Mouse (Mus musculus) hindbrain, embryonic 15.5 days (tissue): ENCODE measurements around the gene Hivep3. TPM values are rescaled to one million over a fixed set of nuclear protein-coding genes. Genes with fewer than 3 reads are reported as not detected.

Experiments used
- ATAC-seq: fragments of 200-750 bp; cut with Nextera tagmentation; 2 replicates; pipeline ENCODE4 v1.8.0; 2017; ENCODE audit warnings: low read depth, moderate number of reproducible peaks, moderate TSS enrichment; ENCODE audit not compliant: low FRiP score
- H3K27ac ChIP-seq: fragments of 300-500 bp; sonication (generic); replicated peaks from 2 replicates; pipeline ENCODE4 v1.5.1; 2015; ENCODE audit warnings: mild to moderate bottlenecking, inconsistent platforms
- H3K27me3 ChIP-seq: fragments of 300-500 bp; sonication (generic); 2 replicates; pipeline ENCODE4 v1.6.1; 2015; ENCODE audit warnings: control low read depth, inconsistent platforms
- H3K36me3 ChIP-seq: fragments of 300-500 bp; sonication (generic); 2 replicates; pipeline ENCODE4 v1.6.1; 2015; ENCODE audit warnings: control low read depth, inconsistent platforms
- H3K4me1 ChIP-seq: fragments of 300-500 bp; sonication (generic); replicated peaks from 2 replicates; pipeline ENCODE4 v1.6.1; 2015; ENCODE audit warnings: control low read depth, inconsistent platforms
- H3K4me2 ChIP-seq: fragments of 300-500 bp; sonication (generic); 2 replicates; pipeline ENCODE4 v1.6.1; 2015; ENCODE audit warnings: moderate library complexity, mild to moderate bottlenecking, inconsistent platforms
- H3K4me3 ChIP-seq: fragments of 300-500 bp; sonication (generic); 2 replicates; pipeline ENCODE4 v1.5.1; 2015; ENCODE audit warnings: mild to moderate bottlenecking, inconsistent platforms
- H3K9ac ChIP-seq: fragments of 300-500 bp; sonication (generic); 2 replicates; pipeline ENCODE4 v1.6.1; 2015; ENCODE audit warnings: inconsistent platforms
- H3K9me3 ChIP-seq: fragments of 300-500 bp; sonication (generic); 2 replicates; pipeline ENCODE4 v1.6.1; 2016; ENCODE audit warnings: control low read depth, inconsistent platforms
- WGBS: fragments of 180-500 bp; shearing (Covaris S2); methylation state at CpG from one replicate; pipeline ENCODE4 v1.1.7; 2015; 5-methylcytosine and 5-hydroxymethylcytosine counted together
- polyA plus RNA-seq: library from polyadenylated mRNA; unstranded; fragments of >200 nt; fragmentation: Nextera tagmentation; extraction: Ambion mirVana; gene quantifications from 2 replicates; pipeline ENCODE4 v1.2.1, GENCODE M21; 2015

Hivep3 gene
- polyA plus RNA-seq, 1 experiment from 2014 or later, result 16.5 TPM

DNA sequence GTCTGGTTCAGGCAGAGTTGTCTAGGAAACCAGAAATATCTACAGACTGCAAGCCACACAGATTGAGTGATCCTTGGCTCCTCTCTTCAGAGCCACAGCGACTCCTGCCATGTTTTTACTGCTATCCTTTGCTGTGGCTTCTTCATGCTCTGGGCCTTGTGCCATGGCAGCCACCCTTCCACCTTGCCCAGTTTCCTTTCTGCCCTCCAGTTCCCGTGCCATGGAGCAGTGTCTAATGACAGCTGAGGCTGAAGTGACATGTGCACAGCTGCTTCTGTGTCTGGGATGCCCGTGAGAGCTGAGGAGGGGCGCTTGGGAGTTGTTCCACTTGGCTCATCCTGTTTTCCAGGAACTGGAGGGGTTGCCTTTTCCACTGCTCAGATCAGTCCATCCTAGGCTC, 127.4 kb downstream of the Hivep3 start:
- H3K36me3 ChIP-seq, result no peaks in the 10 kb centered on the region

DNA sequence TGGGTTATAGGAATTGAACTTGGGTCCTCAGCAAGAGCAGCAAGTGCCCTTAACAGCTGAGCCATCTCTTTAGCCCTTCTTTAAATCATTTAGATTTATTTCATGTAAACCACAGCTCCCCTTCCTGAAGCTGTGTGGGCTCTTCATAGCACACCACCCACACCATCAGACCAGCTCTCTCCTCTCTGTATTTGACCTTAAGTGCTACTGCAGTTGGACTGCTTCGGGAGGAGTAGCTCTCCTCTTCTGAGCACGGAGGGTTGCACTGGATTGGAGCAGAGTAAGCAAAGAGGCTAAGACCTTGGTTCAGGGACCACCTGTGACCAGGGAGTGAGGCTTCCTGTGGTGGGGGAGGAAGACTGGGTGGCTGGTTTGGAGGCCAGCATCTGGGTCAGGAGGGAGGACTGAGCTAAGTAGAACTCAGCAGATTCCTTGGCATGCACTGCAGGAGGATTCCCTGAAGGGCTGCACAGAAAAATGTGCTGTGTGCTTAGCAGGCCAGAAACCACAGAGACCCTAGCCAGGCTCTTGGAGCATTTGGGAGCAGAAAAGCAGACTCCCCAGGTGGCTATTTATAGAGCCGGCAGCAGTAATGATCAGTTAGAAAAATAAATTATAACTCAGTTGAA, 132.4 kb downstream of the Hivep3 start:
- Histone ChIP-seq H3K9me3 (no peaks in the 10 kb centered on the region), H3K4me1 (peaks cover 14% of the 10 kb centered on the region), H3K27ac (no peak overlapping the region), H3K4me3 (no peak overlapping the region), H3K36me3 (no peaks in the 10 kb centered on the region), H3K4me2 (no peak overlapping the region), H3K27me3 (no peaks in the 10 kb centered on the region), H3K9ac (no peak overlapping the region)
- WGBS, result 63% methylated on average over 3 of the region's 3 CpGs
- ATAC-seq, result no peak

More for the DNA sequence above, 127.4 kb downstream of the Hivep3 start:
- 47% methylated on average over 4 of the region's 4 CpGs for WGBS
- no peak overlapping the region for H3K4me2 ChIP-seq
- H3K9ac ChIP-seq, result no peak overlapping the region
- no peak overlapping the region for H3K27ac ChIP-seq
- ATAC-seq, result no peak; the same call in 1 of the 2 replicates
- peaks cover 10% of the 10 kb centered on the region for H3K4me1 ChIP-seq
- H3K4me3 ChIP-seq, result no peak overlapping the region
- no peaks in the 10 kb centered on the region for H3K9me3 ChIP-seq
- no peaks in the 10 kb centered on the region for H3K27me3 ChIP-seq

DNA sequence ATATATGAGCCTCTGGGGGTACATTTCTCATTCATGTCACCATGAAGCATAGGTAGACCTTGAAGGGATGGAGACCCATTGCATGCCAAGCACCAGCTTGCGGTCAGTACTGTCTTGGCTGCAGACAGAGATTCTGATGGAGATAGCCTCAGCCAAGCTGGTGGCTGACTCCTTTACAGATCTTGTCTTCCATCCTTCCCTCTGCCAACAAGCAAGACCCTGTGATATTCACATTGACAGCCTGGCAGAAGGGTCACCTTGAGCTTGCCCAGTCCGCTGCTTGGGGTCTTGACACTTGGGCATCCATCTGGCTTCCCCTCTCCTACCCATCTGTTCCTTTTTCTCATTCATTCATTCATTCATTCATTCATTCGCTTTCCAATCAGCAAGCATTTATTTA, 133.5 kb downstream of the Hivep3 start:
- Histone ChIP-seq H3K27ac (no peak overlapping the region), H3K27me3 (no peaks in the 10 kb centered on the region), H3K9me3 (no peaks in the 10 kb centered on the region), H3K36me3 (no peaks in the 10 kb centered on the region), H3K4me2 (no peak overlapping the region), H3K4me3 (no peak overlapping the region), H3K4me1 (peaks cover 8% of the 10 kb centered on the region), H3K9ac (no peak overlapping the region)
- ATAC-seq, result no peak
- WGBS, result 94% methylated on average over 3 of the region's 3 CpGs

DNA sequence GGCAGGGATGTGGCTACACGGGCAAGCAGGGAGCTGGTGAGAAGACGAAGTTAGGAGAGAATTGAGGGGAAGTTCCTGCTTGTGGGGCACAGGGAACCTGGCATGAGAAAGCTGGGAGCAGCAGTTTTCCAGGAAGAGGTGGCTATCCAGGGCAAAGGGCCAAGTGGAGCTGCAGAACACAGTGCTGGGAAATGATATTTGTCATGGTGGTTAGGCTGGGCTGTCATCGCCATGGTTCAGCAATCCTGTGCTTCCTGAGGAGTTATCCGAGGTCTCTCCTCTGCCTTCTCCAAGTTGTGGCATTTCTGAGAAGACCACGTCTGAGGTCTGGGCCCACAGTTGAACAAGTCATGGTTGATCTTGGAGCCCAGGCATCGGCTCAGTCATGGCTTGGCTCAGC, 136.8 kb downstream of the Hivep3 start:
- no peak overlapping the region for H3K4me3 ChIP-seq
- no peaks in the 10 kb centered on the region for H3K9me3 ChIP-seq
- H3K27ac ChIP-seq, result no peak overlapping the region
- H3K4me2 ChIP-seq, result no peak overlapping the region
- peaks cover 8% of the 10 kb centered on the region for H3K4me1 ChIP-seq
- H3K9ac ChIP-seq, result no peak overlapping the region
- no peaks in the 10 kb centered on the region for H3K27me3 ChIP-seq
- no peaks in the 10 kb centered on the region for H3K36me3 ChIP-seq
- no peak for ATAC-seq
- 80% methylated on average over 6 of the region's 6 CpGs for WGBS

- Histone ChIP-seq H3K27me3 (no peaks in the 10 kb centered on the region), H3K4me1 (peaks cover under 1% of the 10 kb centered on the region; the same call in 1 of the 2 replicates), H3K27ac (no peak overlapping the region), H3K4me3 (no peak overlapping the region), H3K9me3 (no peaks in the 10 kb centered on the region), H3K36me3 (no peaks in the 10 kb centered on the region), H3K9ac (no peak overlapping the region), H3K4me2 (no peak overlapping the region)
- WGBS, result 85% methylated on average over 2 of the region's 2 CpGs
- no peak for ATAC-seq
These were observed 137.9 kb downstream of the Hivep3 start for GRCm38 (mm10) chr4:119871441-119871840.

GRCm38 (mm10) chr4:119871861-119872582, 138.4 kb downstream of the Hivep3 start:
- H3K4me3 ChIP-seq, result no peak overlapping the region
- no peaks in the 10 kb centered on the region for H3K27me3 ChIP-seq
- H3K36me3 ChIP-seq, result no peaks in the 10 kb centered on the region
- WGBS, result 88% methylated on average over 10 of the region's 10 CpGs
- H3K4me2 ChIP-seq, result no peak overlapping the region
- no peak overlapping the region for H3K9ac ChIP-seq
- ATAC-seq, result no peak
- H3K9me3 ChIP-seq, result no peaks in the 10 kb centered on the region
- H3K27ac ChIP-seq, result no peak overlapping the region
- no peaks in the 10 kb centered on the region for H3K4me1 ChIP-seq

DNA sequence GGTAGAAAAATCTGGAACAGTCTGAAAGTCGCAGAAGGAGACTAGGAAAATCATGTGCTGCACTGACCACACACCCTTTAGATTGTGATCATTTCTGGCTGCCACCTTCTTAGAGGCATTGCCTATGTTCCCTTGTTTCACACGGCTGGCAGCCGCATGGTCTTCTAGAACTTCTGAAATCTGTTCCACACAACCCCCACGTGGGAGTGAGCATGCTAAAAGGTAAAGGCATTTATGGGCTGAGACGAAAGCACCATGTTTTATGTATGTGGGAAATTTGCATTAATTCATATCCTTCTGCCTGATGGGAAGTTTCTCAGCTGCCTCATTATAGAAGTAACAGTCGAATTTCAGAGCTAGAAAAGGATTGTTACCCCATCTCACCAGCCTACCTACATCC, 140.4 kb downstream of the Hivep3 start:
- Histone ChIP-seq H3K27ac (no peak overlapping the region), H3K4me2 (no peak overlapping the region), H3K4me1 (no peaks in the 10 kb centered on the region), H3K9ac (no peak overlapping the region), H3K9me3 (no peaks in the 10 kb centered on the region), H3K36me3 (no peaks in the 10 kb centered on the region), H3K4me3 (no peak overlapping the region), H3K27me3 (no peaks in the 10 kb centered on the region)
- WGBS, result 66% methylated on average over 6 of the region's 6 CpGs
- ATAC-seq, result no peak

- Histone ChIP-seq H3K27ac (no peak overlapping the region), H3K4me1 (peaks cover 8% of the 10 kb centered on the region), H3K4me2 (no peak overlapping the region), H3K4me3 (no peak overlapping the region), H3K9me3 (no peaks in the 10 kb centered on the region), H3K27me3 (no peaks in the 10 kb centered on the region), H3K9ac (no peak overlapping the region), H3K36me3 (no peaks in the 10 kb centered on the region)
- WGBS, result 97% methylated on average over 2 of the region's 2 CpGs
- ATAC-seq, result no peak
These were observed 142.0 kb downstream of the Hivep3 start for GRCm38 (mm10) chr4:119875592-119875991.

DNA sequence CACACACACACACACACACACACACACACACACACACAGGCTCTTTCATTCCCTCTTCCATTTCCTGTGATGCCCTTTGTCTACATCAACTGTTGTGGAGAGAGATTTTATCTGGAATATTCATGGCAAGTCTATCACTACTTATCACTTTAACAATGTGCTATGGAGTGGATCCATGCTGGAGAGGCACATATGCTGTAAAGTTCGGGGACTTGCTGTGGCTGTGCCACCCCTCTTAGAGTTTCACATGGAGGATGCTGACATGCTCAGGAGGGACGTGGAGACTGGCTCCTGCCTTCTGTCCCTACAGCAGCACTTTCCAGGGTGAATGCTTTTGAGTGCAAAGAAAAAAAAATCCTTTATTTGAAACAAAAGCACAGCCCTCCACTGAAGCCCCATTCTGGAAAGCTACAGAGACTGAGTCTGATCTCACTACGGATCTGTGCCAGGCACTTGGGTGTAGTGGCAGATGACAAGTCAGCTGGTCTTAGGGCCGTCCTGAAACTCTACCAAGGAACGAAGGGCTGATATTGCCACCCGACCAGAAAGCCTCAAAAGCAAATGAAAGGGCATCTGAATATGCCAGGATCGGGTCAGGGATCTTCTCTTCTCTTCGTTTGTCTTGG, 143.1 kb downstream of the Hivep3 start:
- no peak overlapping the region for H3K4me3 ChIP-seq
- H3K9me3 ChIP-seq, result no peaks in the 10 kb centered on the region
- H3K9ac ChIP-seq, result no peak overlapping the region
- ATAC-seq, result no peak
- no peaks in the 10 kb centered on the region for H3K36me3 ChIP-seq
- 63% methylated on average over 8 of the region's 8 CpGs for WGBS
- no peak overlapping the region for H3K27ac ChIP-seq
- H3K4me2 ChIP-seq, result no peak overlapping the region
- no peaks in the 10 kb centered on the region for H3K27me3 ChIP-seq
- H3K4me1 ChIP-seq, result peaks cover 8% of the 10 kb centered on the region

GRCm38 (mm10) chr4:119878218-119878617, 144.6 kb downstream of the Hivep3 start:
- no peak overlapping the region for H3K4me3 ChIP-seq
- no peak overlapping the region for H3K27ac ChIP-seq
- no peaks in the 10 kb centered on the region for H3K27me3 ChIP-seq
- no peak overlapping the region for H3K9ac ChIP-seq
- no peaks in the 10 kb centered on the region for H3K36me3 ChIP-seq
- no peak for ATAC-seq
- WGBS, result 89% methylated on average over 5 of the region's 5 CpGs
- H3K4me1 ChIP-seq, result peaks cover 8% of the 10 kb centered on the region
- H3K4me2 ChIP-seq, result no peak overlapping the region
- H3K9me3 ChIP-seq, result no peaks in the 10 kb centered on the region

GRCm38 (mm10) chr4:119879671-119880070, 146.1 kb downstream of the Hivep3 start:
- Histone ChIP-seq H3K9me3 (no peaks in the 10 kb centered on the region), H3K27ac (no peak overlapping the region), H3K4me2 (no peak overlapping the region), H3K36me3 (no peaks in the 10 kb centered on the region), H3K4me3 (no peak overlapping the region), H3K9ac (no peak overlapping the region), H3K4me1 (peaks cover 8% of the 10 kb centered on the region), H3K27me3 (no peaks in the 10 kb centered on the region)
- ATAC-seq, result no peak
- WGBS, result 39% methylated on average over 5 of the region's 5 CpGs

DNA sequence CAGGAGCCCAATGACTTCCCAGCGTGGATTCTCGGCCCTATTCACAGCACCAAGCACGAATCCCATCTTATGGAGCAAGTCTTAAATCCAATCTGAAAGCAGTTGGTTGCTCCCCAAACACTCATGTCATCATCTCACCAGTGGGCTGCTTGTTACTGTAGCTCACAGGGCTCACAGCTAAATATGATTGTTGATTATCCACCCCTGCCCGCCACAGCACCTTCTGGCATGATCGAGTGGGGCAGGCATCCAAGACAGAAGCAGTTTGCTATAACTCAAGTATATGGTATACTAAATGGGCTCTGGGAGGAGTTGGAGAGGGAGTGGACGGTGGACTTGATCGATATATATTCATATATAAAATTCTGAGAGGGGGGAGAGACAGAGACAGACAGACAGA, 146.7 kb downstream of the Hivep3 start:
- 81% methylated on average over 7 of the region's 7 CpGs for WGBS
- H3K27ac ChIP-seq, result no peak overlapping the region
- no peaks in the 10 kb centered on the region for H3K9me3 ChIP-seq

More for the DNA sequence above, 146.7 kb downstream of the Hivep3 start:
- Histone ChIP-seq H3K36me3 (no peaks in the 10 kb centered on the region), H3K4me3 (no peak overlapping the region), H3K9ac (no peak overlapping the region), H3K4me1 (peaks cover 8% of the 10 kb centered on the region), H3K4me2 (no peak overlapping the region), H3K27me3 (no peaks in the 10 kb centered on the region)
- ATAC-seq, result no peak
